Mouse (Mus musculus): ENCODE results near the gene Gin1. TPM values are rescaled to one million over a fixed set of nuclear protein-coding genes. Genes with fewer than 3 reads are reported as not detected.

The Gin1 gene
- total RNA-seq (2014; rRNA removed; ENCODE audit: low replicate concordance) (0.80 and 1.6 TPM in 2 replicates), polyA plus RNA-seq (2015; fragmentation: Nextera tagmentation; extraction: Ambion mirVana) (21.3 and 22.7 TPM in 2 replicates)

GRCm38 (mm10) chr1:97769904-97770753 is at the start of gene Gin1, which contains the start of gene Ppip5k2:
TSS of gene Gin1 (plus strand) at chr1:97770172.
TSS of gene Ppip5k2 (minus strand) at chr1:97770411.
- Histone ChIP-seq H3K27me3 (ENCODE audit: control insufficient read depth, insufficient read depth, low read length) (no peaks in the 10 kb centered on the region), H3K27ac (ENCODE audit: low read depth) (peak within 1 kb of the TSS; percentile 95), H3K36me3 (replicated peaks; ENCODE audit: control insufficient read depth, insufficient read depth, low read length) (no peaks in the 10 kb centered on the region), H3K9me3 (replicated peaks; ENCODE audit: control insufficient read depth, low read length) (no peaks in the 10 kb centered on the region), H3K4me2 (ENCODE audit: low read depth, low read length) (peak within 1 kb of the TSS; percentile 70), H3K4me1 (ENCODE audit: control insufficient read depth, insufficient read depth) (peaks cover 6% of the 10 kb centered on the region; the same call in 1 of the 2 replicates), H3K9ac (replicated peaks; ENCODE audit: low read depth, low read length) (peak within 1 kb of the TSS; percentile 73), H3K4me3 (ENCODE audit: low read depth, low read length) (peak within 1 kb of the TSS; percentile 98)
- WGBS = under 1% methylated on average over 60 of the region's 66 CpGs
- TF ChIP-seq EP300 (IDR thresholded peaks at IDR 0.05; ENCODE audit: low read depth) (peak; percentile 77), CTCF (IDR thresholded peaks at IDR 0.05; ENCODE audit: low read depth) (peak; percentile 40)
- peak; percentile 97 for DNase-seq (ENCODE audit: low spot score)
- ATAC-seq (ENCODE audit: insufficient read depth, low read depth) = peak; percentile 98

GRCm38 (mm10) chr1:97726730-97727129 is 43.2 kb upstream of the Gin1 start:
- Histone ChIP-seq H3K9me3 (replicated peaks; ENCODE audit: control insufficient read depth, low read length) (no peaks in the 10 kb centered on the region), H3K27ac (ENCODE audit: low read depth) (no peak overlapping the region), H3K4me1 (ENCODE audit: control insufficient read depth, insufficient read depth) (no peaks in the 10 kb centered on the region), H3K4me3 (ENCODE audit: low read depth, low read length) (no peak overlapping the region), H3K4me2 (ENCODE audit: low read depth, low read length) (no peak overlapping the region), H3K27me3 (ENCODE audit: control insufficient read depth, insufficient read depth, low read length) (no peaks in the 10 kb centered on the region), H3K9ac (replicated peaks; ENCODE audit: low read depth, low read length) (no peak overlapping the region), H3K36me3 (replicated peaks; ENCODE audit: control insufficient read depth, insufficient read depth, low read length) (peaks cover 54% of the 10 kb centered on the region)
- ATAC-seq (ENCODE audit: insufficient read depth, low read depth) (no peak), DNase-seq (ENCODE audit: low spot score) (no peak)
- TF ChIP-seq CTCF (IDR thresholded peaks at IDR 0.05; ENCODE audit: low read depth) (peak; percentile 29), EP300 (IDR thresholded peaks at IDR 0.05; ENCODE audit: low read depth) (no peak)
- WGBS = 58% methylated on average over 2 of the region's 2 CpGs

GRCm38 (mm10) chr1:97729339-97729738 is 40.6 kb upstream of the Gin1 start:
- H3K27ac ChIP-seq (ENCODE audit: low read depth) = no peak overlapping the region
- H3K27me3 ChIP-seq (ENCODE audit: control insufficient read depth, insufficient read depth, low read length) = no peaks in the 10 kb centered on the region
- H3K9ac ChIP-seq (replicated peaks; ENCODE audit: low read depth, low read length) = no peak overlapping the region
- WGBS = 44% methylated on average over 1 of the region's 1 CpGs
- DNase-seq (ENCODE audit: low spot score) (no peak), ATAC-seq (ENCODE audit: insufficient read depth, low read depth) (no peak)
- no peak overlapping the region for H3K4me3 ChIP-seq (ENCODE audit: low read depth, low read length)
- H3K4me2 ChIP-seq (ENCODE audit: low read depth, low read length) = no peak overlapping the region
- TF ChIP-seq CTCF (IDR thresholded peaks at IDR 0.05; ENCODE audit: low read depth) = no peak
- no peak for TF ChIP-seq EP300 (IDR thresholded peaks at IDR 0.05; ENCODE audit: low read depth)
- H3K36me3 ChIP-seq (replicated peaks; ENCODE audit: control insufficient read depth, insufficient read depth, low read length) = peaks cover 55% of the 10 kb centered on the region
- no peaks in the 10 kb centered on the region for H3K4me1 ChIP-seq (ENCODE audit: control insufficient read depth, insufficient read depth)
- H3K9me3 ChIP-seq (replicated peaks; ENCODE audit: control insufficient read depth, low read length) = no peaks in the 10 kb centered on the region

DNA sequence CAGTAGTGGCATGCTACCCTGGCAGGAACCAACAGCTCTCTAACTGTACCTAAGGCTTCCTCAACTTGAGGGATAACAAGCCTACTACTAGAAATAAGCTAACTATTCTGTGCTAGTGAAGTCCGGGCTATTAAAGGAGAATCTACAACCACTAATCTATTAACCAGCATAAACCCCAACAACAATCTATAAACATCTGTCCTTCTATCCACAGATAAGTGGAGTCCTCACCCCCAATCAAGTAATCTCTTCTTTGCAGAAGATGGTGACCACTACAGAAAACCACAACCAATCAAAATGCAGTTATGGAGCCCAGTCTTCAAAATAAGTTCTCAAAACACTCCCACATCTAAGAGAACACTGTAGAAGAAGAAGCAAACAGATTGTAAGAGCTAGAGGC is 26.9 kb upstream of the Gin1 start:
- peaks cover 69% of the 10 kb centered on the region for H3K36me3 ChIP-seq (replicated peaks; ENCODE audit: control insufficient read depth, insufficient read depth, low read length)
- no peaks in the 10 kb centered on the region for H3K4me1 ChIP-seq (ENCODE audit: control insufficient read depth, insufficient read depth)
- no peak for ATAC-seq (ENCODE audit: insufficient read depth, low read depth)
- H3K27ac ChIP-seq (ENCODE audit: low read depth) = no peak overlapping the region
- no peak overlapping the region for H3K9ac ChIP-seq (replicated peaks; ENCODE audit: low read depth, low read length)
- WGBS = 95% methylated on average over 1 of the region's 1 CpGs
- TF ChIP-seq CTCF (IDR thresholded peaks at IDR 0.05; ENCODE audit: low read depth) = no peak
- no peak for TF ChIP-seq EP300 (IDR thresholded peaks at IDR 0.05; ENCODE audit: low read depth)
- no peaks in the 10 kb centered on the region for H3K27me3 ChIP-seq (ENCODE audit: control insufficient read depth, insufficient read depth, low read length)
- no peak overlapping the region for H3K4me2 ChIP-seq (ENCODE audit: low read depth, low read length)
- no peak for DNase-seq (ENCODE audit: low spot score)
- H3K4me3 ChIP-seq (ENCODE audit: low read depth, low read length) = no peak overlapping the region
- no peaks in the 10 kb centered on the region for H3K9me3 ChIP-seq (replicated peaks; ENCODE audit: control insufficient read depth, low read length)

DNA sequence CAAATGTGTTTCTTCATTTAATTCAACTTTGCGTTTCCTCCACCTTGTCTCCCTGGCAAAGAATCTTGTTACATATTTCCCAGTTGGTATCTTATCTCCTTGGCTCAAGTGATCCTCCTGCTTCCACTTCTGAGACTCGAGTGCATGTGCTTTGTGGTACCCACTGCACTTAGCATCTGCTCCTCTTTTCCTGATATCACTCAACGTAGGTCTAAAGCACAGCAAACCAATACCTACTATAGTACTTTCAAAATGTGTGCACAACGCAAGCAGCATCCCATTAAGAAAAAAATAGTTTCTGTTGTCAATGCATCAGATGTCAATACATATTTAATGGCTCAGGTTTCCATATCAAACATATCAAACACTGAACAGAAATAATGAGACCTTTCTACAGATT is 24.3 kb upstream of the Gin1 start:
- no peak for ATAC-seq (ENCODE audit: insufficient read depth, low read depth)
- 31% methylated on average over 4 of the region's 4 CpGs for WGBS

More for the DNA sequence above, 24.3 kb upstream of the Gin1 start:
- no peak overlapping the region for H3K4me3 ChIP-seq (ENCODE audit: low read depth, low read length)
- no peak overlapping the region for H3K27ac ChIP-seq (ENCODE audit: low read depth)
- TF ChIP-seq EP300 (IDR thresholded peaks at IDR 0.05; ENCODE audit: low read depth) = no peak
- TF ChIP-seq CTCF (IDR thresholded peaks at IDR 0.05; ENCODE audit: low read depth) = no peak
- H3K9me3 ChIP-seq (replicated peaks; ENCODE audit: control insufficient read depth, low read length) = no peaks in the 10 kb centered on the region
- H3K4me2 ChIP-seq (ENCODE audit: low read depth, low read length) = no peak overlapping the region
- no peaks in the 10 kb centered on the region for H3K4me1 ChIP-seq (ENCODE audit: control insufficient read depth, insufficient read depth)
- DNase-seq (ENCODE audit: low spot score) = no peak
- peaks cover 72% of the 10 kb centered on the region for H3K36me3 ChIP-seq (replicated peaks; ENCODE audit: control insufficient read depth, insufficient read depth, low read length)
- H3K9ac ChIP-seq (replicated peaks; ENCODE audit: low read depth, low read length) = no peak overlapping the region
- no peaks in the 10 kb centered on the region for H3K27me3 ChIP-seq (ENCODE audit: control insufficient read depth, insufficient read depth, low read length)

Measured in heart, postnatal 0 days (tissue).